Mouse (Mus musculus) kidney, adult 2 months (tissue): ENCODE measurements around the gene Commd9. TPM values are rescaled to one million over a fixed set of nuclear protein-coding genes. Genes with fewer than 3 reads are reported as not detected.
A peak's percentile ranks its signal among the peaks of the same experiment; 100 is the strongest.

Source experiments
- DNase-seq: peaks from one replicate; pipeline ENCODE4 v3.0.0; 2021
- H3K27ac ChIP-seq: fragments of 200-500 bp; 2 replicates; pipeline ENCODE4 v1.5.1; 2012; ENCODE audit warnings: low read depth, low read length, control low read depth, inconsistent platforms; ENCODE audit not compliant: insufficient read depth
- H3K27me3 ChIP-seq: fragments of 200-500 bp; replicated peaks from 2 replicates; pipeline ENCODE4 v1.6.1; 2012; ENCODE audit warnings: mild to moderate bottlenecking, moderate library complexity, low read length, inconsistent platforms; ENCODE audit not compliant: control insufficient read depth, insufficient read depth
- H3K36me3 ChIP-seq: fragments of 200-500 bp; 2 replicates; pipeline ENCODE4 v1.6.1; 2012; ENCODE audit warnings: mild to moderate bottlenecking, moderate library complexity, low read length, inconsistent platforms; ENCODE audit not compliant: control insufficient read depth, insufficient read depth
- H3K4me1 ChIP-seq: fragments of 200-500 bp; 2 replicates; pipeline ENCODE4 v1.6.1; 2011; ENCODE audit warnings: low read length; ENCODE audit not compliant: control insufficient read depth, insufficient read depth
- H3K4me3 ChIP-seq: fragments of 200-500 bp; 2 replicates; pipeline ENCODE4 v1.5.1; 2011; ENCODE audit warnings: mild to moderate bottlenecking, low read depth, low read length, control low read depth; ENCODE audit not compliant: insufficient read depth
- CTCF ChIP-seq: fragments of 200-500 bp; conservative IDR thresholded peaks from 2 replicates; pipeline ENCODE4 v1.5.1; 2011; ENCODE audit warnings: low read depth, mild to moderate bottlenecking, control low read depth, low read length, moderate library complexity, mixed read lengths; ENCODE audit not compliant: insufficient read depth, insufficient read length
- POLR2A ChIP-seq: fragments of 200-500 bp; IDR thresholded peaks from one replicate; pipeline ENCODE4 v1.6.1; 2011; ENCODE audit warnings: low read depth, low read length, control low read depth
- WGBS: fragments of 180-500 bp; shearing (Covaris S2); methylation state at CpG from one replicate; pipeline ENCODE4 v1.1.7; 2018; 5-methylcytosine and 5-hydroxymethylcytosine counted together
- polyA plus RNA-seq: library from polyadenylated mRNA; depleted of rRNA; stranded (reverse); fragments of >200 nt; gene quantifications from 2 replicates; pipeline ENCODE4 v1.2.3, GENCODE M21; 2012

Gene Commd9
- polyA plus RNA-seq, 1 experiment = 115 TPM

DNA sequence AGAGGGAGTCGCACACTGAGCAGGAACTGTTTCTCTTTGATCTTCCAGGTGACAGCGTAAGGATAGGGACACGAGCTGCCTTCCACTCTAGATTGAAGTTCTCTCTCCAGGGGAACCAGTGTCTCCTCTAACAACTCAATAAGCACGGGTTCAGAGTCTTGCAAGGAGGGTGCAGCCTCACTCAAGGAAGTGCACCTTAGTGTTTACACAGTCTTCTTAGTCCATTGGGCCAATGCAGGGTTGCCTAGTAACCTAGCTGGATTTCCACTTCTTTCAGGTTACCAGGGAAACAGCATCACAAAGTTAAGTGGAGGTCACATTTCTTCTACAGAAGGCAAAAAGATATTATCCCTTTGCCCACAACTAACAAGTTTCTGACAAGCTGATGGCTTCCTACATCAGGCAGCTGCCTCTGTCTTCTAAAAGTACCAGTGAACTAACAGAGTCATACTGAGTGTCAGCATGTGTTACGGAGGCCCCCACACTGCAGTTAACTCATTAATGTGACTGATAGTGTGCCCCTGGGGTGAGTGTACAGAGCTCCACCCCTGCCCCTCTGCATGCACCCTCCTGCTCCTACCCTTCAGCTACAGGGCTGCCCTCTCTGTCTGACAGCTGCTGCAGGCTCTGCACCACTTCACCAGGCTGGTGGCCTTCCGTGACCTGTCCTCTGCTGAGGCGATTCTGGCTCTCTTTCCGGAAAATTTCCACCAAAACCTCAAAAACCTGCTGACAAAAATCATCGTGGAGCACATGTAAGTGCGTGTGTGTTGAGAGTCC, 10.6 kb downstream of the Commd9 start:
- Histone ChIP-seq H3K27me3 (no peaks in the 10 kb centered on the region), H3K36me3 (peaks cover 1% of the 10 kb centered on the region; the same call in 1 of the 2 replicates), H3K4me3 (no peak overlapping the region), H3K4me1 (0 out of 2 replicates have a peak, but pooled peaks cover 3% of the 10 kb centered on the region), H3K27ac (no peak overlapping the region)
- TF ChIP-seq POLR2A = no peak
- no peak for TF ChIP-seq CTCF
- WGBS = 62% methylated on average over 10 of the region's 10 CpGs
- no peak for DNase-seq

DNA sequence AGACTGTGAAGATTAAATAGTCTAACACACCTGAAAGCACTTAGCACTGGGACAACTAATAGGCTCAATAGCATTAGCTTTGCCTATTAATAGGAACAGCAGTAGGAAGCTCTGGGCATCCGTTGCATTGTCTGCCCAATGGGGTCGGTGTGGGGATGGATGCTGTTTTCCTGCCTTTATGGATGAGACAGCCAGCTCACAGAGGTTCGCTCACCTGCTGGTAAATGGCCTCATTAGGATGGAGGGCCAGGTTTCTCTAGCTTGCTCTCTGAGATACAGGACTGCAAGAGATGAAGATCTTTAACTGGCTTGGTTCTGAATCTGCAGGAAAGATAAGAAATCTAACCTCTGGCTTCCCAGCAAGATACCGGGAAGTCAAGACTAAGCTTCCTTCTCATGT, 16.1 kb downstream of the Commd9 start:
- DNase-seq = no peak
- Histone ChIP-seq H3K4me3 (no peak overlapping the region), H3K27me3 (no peaks in the 10 kb centered on the region), H3K27ac (no peak overlapping the region), H3K36me3 (no peaks in the 10 kb centered on the region), H3K4me1 (no peaks in the 10 kb centered on the region; the same call in 1 of the 2 replicates)
- WGBS = 76% methylated on average over 4 of the region's 4 CpGs
- TF ChIP-seq POLR2A = no peak
- no peak for TF ChIP-seq CTCF

DNA sequence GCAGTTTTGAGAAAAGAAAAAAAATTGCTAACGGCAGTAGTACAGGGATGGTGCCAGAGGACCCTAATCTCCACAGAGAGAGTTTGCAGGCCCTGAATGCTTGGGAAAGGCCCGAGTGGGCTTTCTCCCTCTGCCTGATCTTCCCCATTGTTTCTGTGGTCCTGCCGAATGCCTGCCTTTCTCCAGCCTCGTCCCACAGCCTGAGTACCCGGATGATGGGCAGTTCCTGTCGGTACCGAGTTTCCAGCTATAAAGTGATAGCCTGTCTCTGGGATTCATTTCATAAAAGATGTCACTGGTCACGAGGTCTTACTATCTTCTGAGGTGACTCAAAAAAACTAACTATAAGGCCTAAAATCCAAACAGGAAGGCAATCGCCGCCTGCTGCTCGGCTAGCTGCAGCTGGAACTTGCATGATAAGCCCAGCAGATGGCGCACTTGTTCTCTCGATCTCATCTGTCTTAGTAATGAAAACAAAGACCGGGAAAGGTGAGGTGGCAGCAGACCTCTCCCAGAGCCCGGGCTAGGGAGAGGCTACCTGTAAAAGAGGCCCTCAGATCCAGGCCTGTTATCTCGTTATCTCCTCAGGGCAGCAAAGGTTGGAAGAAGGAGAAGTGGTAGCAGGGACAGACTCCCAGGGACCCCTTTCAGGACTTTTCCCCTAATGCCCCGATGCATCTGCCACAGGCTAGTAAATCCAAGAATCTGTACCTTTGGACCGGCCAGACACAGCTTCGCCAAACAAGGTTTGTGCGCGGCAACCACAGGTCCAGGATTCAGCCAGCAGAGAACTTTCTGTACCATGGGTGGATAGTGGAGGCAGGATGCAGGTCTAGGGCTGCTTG, 19.7 kb downstream of the Commd9 start:
- peak overlapping the region; percentile 14; the same call in 1 of the 2 replicates for H3K4me3 ChIP-seq
- H3K27ac ChIP-seq = no peak overlapping the region; the same call in 1 of the 2 replicates
- no peaks in the 10 kb centered on the region for H3K36me3 ChIP-seq
- TF ChIP-seq POLR2A (no peak), CTCF (peak; percentile 93)
- 24% methylated on average over 21 of the region's 21 CpGs for WGBS
- H3K27me3 ChIP-seq = no peaks in the 10 kb centered on the region
- H3K4me1 ChIP-seq = no peaks in the 10 kb centered on the region; the same call in 1 of the 2 replicates
- DNase-seq = peak; percentile 89

DNA sequence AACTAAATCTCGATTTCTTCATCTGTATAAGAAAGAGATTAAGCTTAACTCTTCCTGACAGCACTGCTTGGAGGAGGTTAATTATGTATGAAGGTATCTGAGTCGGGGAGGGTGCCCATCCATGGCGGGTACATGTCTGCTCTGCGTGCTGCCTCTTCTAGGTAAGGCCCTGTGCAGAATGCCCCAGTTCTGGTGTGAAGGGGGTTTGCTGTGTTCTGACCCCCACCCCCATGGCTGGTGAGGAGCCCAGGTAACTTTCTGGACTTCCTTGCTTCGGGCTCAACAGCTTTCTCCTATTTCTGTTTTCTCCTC, 20.3 kb downstream of the Commd9 start:
- Histone ChIP-seq H3K4me3 (no peak overlapping the region), H3K27me3 (no peaks in the 10 kb centered on the region), H3K4me1 (no peaks in the 10 kb centered on the region; the same call in 1 of the 2 replicates), H3K36me3 (no peaks in the 10 kb centered on the region), H3K27ac (no peak overlapping the region)
- DNase-seq = no peak
- TF ChIP-seq POLR2A (no peak), CTCF (no peak)
- 39% methylated on average over 5 of the region's 5 CpGs for WGBS

DNA sequence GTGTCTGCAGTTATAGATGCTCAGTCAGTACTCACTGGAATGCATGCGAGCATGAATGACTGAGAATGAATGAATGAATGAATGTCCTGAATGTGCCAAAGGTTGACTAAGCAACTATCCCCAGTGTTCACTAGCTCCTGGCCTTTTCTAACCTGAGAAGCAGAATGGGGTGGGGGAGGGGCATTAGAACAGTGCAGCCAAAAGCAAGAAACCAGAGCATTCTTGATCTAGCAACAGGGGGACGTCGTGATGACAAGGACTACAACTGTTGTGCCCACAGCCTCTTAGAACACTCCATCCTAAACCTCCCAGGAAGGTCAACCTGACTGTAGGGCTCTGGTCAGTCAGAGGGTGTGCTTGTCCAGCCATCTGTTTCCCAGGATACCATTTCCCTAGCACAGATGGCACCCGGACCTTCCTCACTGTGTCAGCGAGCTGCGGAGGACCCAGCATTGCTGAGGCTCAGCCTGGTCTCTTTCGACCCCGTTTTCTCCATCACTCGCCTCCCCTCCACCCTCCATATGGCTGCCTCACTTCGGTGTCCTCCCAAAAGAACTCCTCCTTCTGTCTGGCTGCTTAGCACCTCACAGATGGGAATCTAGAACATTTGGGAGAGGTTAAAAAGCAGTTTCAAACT, 21.5 kb downstream of the Commd9 start:
- TF ChIP-seq POLR2A = no peak
- no peak for TF ChIP-seq CTCF
- no peaks in the 10 kb centered on the region for H3K36me3 ChIP-seq
- DNase-seq = no peak
- no peak overlapping the region for H3K27ac ChIP-seq
- H3K4me1 ChIP-seq = no peaks in the 10 kb centered on the region; the same call in 1 of the 2 replicates
- no peaks in the 10 kb centered on the region for H3K27me3 ChIP-seq
- H3K4me3 ChIP-seq = no peak overlapping the region
- 72% methylated on average over 10 of the region's 10 CpGs for WGBS

DNA sequence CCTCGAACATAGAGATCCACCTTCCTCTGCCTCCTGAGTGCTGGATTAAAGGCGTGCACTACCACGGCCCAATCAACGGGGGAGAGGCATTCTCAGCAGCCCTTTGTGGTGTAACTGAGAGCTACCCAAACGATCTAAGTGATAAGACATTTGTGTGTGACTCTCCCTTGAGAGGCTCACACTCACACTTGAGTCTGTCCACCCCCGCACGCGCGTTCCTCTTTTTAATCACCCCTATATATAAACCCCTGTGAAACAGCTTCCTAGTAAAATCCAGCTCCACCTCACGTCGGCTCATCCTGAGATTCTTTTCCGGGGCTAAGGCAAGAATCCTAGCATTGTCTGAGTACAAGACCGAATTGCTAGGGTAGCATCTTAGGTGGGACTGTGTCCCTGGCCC, 22.7 kb downstream of the Commd9 start:
- Histone ChIP-seq H3K27ac (no peak overlapping the region), H3K27me3 (no peaks in the 10 kb centered on the region), H3K36me3 (no peaks in the 10 kb centered on the region), H3K4me1 (no peaks in the 10 kb centered on the region; the same call in 1 of the 2 replicates), H3K4me3 (no peak overlapping the region)
- no peak for DNase-seq
- WGBS = 85% methylated on average over 13 of the region's 13 CpGs
- no peak for TF ChIP-seq CTCF
